ENCODE assay signal across 25 mouse cellular contexts in the genomic region with DNA sequence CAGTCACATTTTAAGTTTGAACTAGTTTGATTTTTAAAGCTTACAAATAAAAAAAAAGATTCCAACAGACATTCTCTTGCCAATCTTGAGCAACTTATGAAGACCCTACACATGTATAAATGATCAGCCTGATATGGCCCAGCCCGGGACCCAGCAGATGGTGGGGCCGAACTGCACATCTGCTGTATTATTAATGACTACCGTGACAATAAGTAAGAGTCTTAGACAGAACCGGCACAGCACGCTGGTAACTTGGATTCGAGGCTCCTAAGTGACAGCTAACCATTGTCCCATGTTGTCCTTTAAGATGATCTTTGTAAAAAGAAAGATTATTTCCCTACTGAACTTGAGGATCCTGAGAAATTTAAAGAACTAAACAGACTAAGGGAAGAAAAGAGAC. TPM values are rescaled to one million over a fixed set of nuclear protein-coding genes. Genes with fewer than 3 reads are reported as not detected.
A peak's percentile ranks its signal among the peaks of the same experiment; 100 is the strongest.
DNase-seq lines count a peak whose midpoint lies in the region; ATAC-seq and TF ChIP-seq lines count a peak whose summit lies in the region.
"Had no signal": no experiment of that assay in that cellular context is flagged by ENCODE, and none has a peak within 500 bp of the region (broad histone marks: within the 10 kb centered on the region; RNA-seq: fewer than 3 reads in every experiment).

No protein-coding gene starts in this region.

- TF ChIP-seq CTCF in G1E (IDR thresholded peaks at IDR 0.05; ENCODE audit: low read depth, low read length), result no peak
- no peak for TF ChIP-seq CTCF in liver, embryonic 14.5 days (IDR thresholded peaks at IDR 0.05; ENCODE audit: low read depth)
- TF ChIP-seq CTCF in gastrocnemius, adult 2 months (IDR thresholded peaks at IDR 0.05), result no peak

- no peak for ATAC-seq in erythroblast, adult 5-6 weeks (replicated peaks; ENCODE audit: low FRiP score, poor library complexity, severe bottlenecking)
- ATAC-seq in hindbrain, embryonic 11.5 days (ENCODE audit: low FRiP score), result no peak
- ATAC-seq in hindbrain, embryonic 12.5 days (ENCODE audit: low FRiP score), result no peak
- ATAC-seq in G1E (ENCODE audit: extremely low read depth, insufficient number of reproducible peaks, low FRiP score, poor library complexity, severe bottlenecking), result no peak
- peak; percentile 34; the same call in 1 of the 2 replicates for ATAC-seq in liver, embryonic 14.5 days (ENCODE audit: insufficient read depth)
- ATAC-seq: activated CD4-positive, CD25-positive, alpha-beta regulatory T cell, adult 4 months; forebrain, embryonic 16.5 days had no signal

- TF ChIP-seq EP300 in liver, embryonic 14.5 days (IDR thresholded peaks at IDR 0.05; ENCODE audit: low read depth), result no peak

- DNase-seq in hindbrain, embryonic 11.5 days (ENCODE audit: low spot score), result peak; percentile 18
- no peak for DNase-seq in G1E (ENCODE audit: low spot score)
- DNase-seq in liver, embryonic 14.5 days (ENCODE audit: low read depth in 3 of 3, low spot score in 3 of 3), result no peak
- DNase-seq in cerebellum, postnatal 36 days, result no peak
- no peak for DNase-seq in gastrocnemius, adult 2 months
- DNase-seq: adrenal gland, postnatal 10 days; cerebellum, adult 9-11 months; gastrocnemius, postnatal 10 days; heart, adult 2 months; kidney, adult 11 months; lung, adult 2 months; lung, postnatal 4 days; right cerebral cortex, postnatal 4 days; thymus, postnatal 14 days had no signal

- no peaks in the 10 kb centered on the region for H3K9me3 ChIP-seq in erythroblast, embryonic 14.5 days (ENCODE audit: control insufficient read depth, low read length)
- H3K9me3 ChIP-seq in hindbrain, embryonic 11.5 days (ENCODE audit: control insufficient read depth, low read length), result no peaks in the 10 kb centered on the region
- H3K9me3 ChIP-seq in hindbrain, embryonic 12.5 days (replicated peaks), result no peaks in the 10 kb centered on the region
- no peaks in the 10 kb centered on the region for H3K9me3 ChIP-seq in G1E (replicated peaks)
- H3K9me3 ChIP-seq in liver, embryonic 14.5 days (ENCODE audit: control insufficient read depth, low read length), result no peaks in the 10 kb centered on the region
- H3K9me3 ChIP-seq: embryonic facial prominence, embryonic 12.5 days had no signal

- H3K9ac ChIP-seq in hindbrain, embryonic 11.5 days (ENCODE audit: low read depth, low read length), result no peak overlapping the region
- H3K9ac ChIP-seq in hindbrain, embryonic 12.5 days, result no peak overlapping the region
- H3K9ac ChIP-seq in liver, embryonic 14.5 days (replicated peaks), result peak overlapping the region; percentile 97
- H3K9ac ChIP-seq: embryonic facial prominence, embryonic 12.5 days had no signal

- no peak overlapping the region for H3K27ac ChIP-seq in hindbrain, embryonic 11.5 days (ENCODE audit: low read depth, low read length)
- no peak overlapping the region for H3K27ac ChIP-seq in hindbrain, embryonic 12.5 days
- H3K27ac ChIP-seq in liver, embryonic 14.5 days, result peak overlapping the region; percentile 97
- no peak overlapping the region for H3K27ac ChIP-seq in gastrocnemius, adult 2 months
- H3K27ac ChIP-seq: embryonic facial prominence, embryonic 12.5 days; heart, adult 2 months had no signal

- H3K4me3 ChIP-seq in erythroblast, embryonic 14.5 days (replicated peaks), result peak overlapping the region; percentile 70
- no peak overlapping the region for H3K4me3 ChIP-seq in hindbrain, embryonic 11.5 days (ENCODE audit: low read depth, low read length)
- H3K4me3 ChIP-seq in hindbrain, embryonic 12.5 days, result no peak overlapping the region
- peak overlapping the region; percentile 75 for H3K4me3 ChIP-seq in G1E (ENCODE audit: low read depth, low read length)
- H3K4me3 ChIP-seq in liver, embryonic 14.5 days (ENCODE audit: insufficient read depth in 1 of 2, low read depth in 2 of 2, low read length in 2 of 2), result peak overlapping the region; percentile 72 to 91
- H3K4me3 ChIP-seq in gastrocnemius, adult 2 months, result no peak overlapping the region
- H3K4me3 ChIP-seq: embryonic facial prominence, embryonic 12.5 days; heart, adult 2 months; myocyte had no signal

- intact Hi-C loops in gastrocnemius, adult 2 months (cut with DNase I), result no loop called here

- no peaks in the 10 kb centered on the region for H3K27me3 ChIP-seq in erythroblast, embryonic 14.5 days (ENCODE audit: control insufficient read depth)
- H3K27me3 ChIP-seq in hindbrain, embryonic 11.5 days (ENCODE audit: control insufficient read depth, insufficient read depth, low read length), result peaks cover 2% of the 10 kb centered on the region; the same call in 1 of the 2 replicates
- no peaks in the 10 kb centered on the region for H3K27me3 ChIP-seq in hindbrain, embryonic 12.5 days
- no peaks in the 10 kb centered on the region for H3K27me3 ChIP-seq in G1E (ENCODE audit: insufficient read depth, low read length)
- no peaks in the 10 kb centered on the region for H3K27me3 ChIP-seq in liver, embryonic 14.5 days (ENCODE audit: control insufficient read depth, insufficient read depth, low read length)
- H3K27me3 ChIP-seq: embryonic facial prominence, embryonic 12.5 days had no signal

- peaks cover 49% of the 10 kb centered on the region for H3K36me3 ChIP-seq in erythroblast, embryonic 14.5 days (ENCODE audit: control insufficient read depth)
- H3K36me3 ChIP-seq in hindbrain, embryonic 11.5 days (ENCODE audit: control insufficient read depth, insufficient read depth, low read length), result no peaks in the 10 kb centered on the region
- H3K36me3 ChIP-seq in hindbrain, embryonic 12.5 days, result no peaks in the 10 kb centered on the region
- peaks cover 41% of the 10 kb centered on the region for H3K36me3 ChIP-seq in G1E (replicated peaks)
- peaks cover 45% of the 10 kb centered on the region for H3K36me3 ChIP-seq in liver, embryonic 14.5 days (replicated peaks; ENCODE audit: control insufficient read depth, insufficient read depth, low read depth)
- H3K36me3 ChIP-seq: embryonic facial prominence, embryonic 12.5 days had no signal

- H3K4me2 ChIP-seq in hindbrain, embryonic 11.5 days (replicated peaks; ENCODE audit: low read depth, low read length), result no peak overlapping the region
- no peak overlapping the region for H3K4me2 ChIP-seq in hindbrain, embryonic 12.5 days (replicated peaks)
- no peak overlapping the region; the same call in 1 of the 2 replicates for H3K4me2 ChIP-seq in liver, embryonic 14.5 days (ENCODE audit: low read depth)
- H3K4me2 ChIP-seq: embryonic facial prominence, embryonic 12.5 days had no signal

- H3K4me1 ChIP-seq in erythroblast, embryonic 14.5 days (ENCODE audit: control insufficient read depth), result peaks cover 80% of the 10 kb centered on the region
- no peaks in the 10 kb centered on the region for H3K4me1 ChIP-seq in hindbrain, embryonic 11.5 days (replicated peaks; ENCODE audit: control insufficient read depth, insufficient read depth, low read length)
- no peaks in the 10 kb centered on the region for H3K4me1 ChIP-seq in hindbrain, embryonic 12.5 days
- H3K4me1 ChIP-seq in G1E (ENCODE audit: insufficient read depth, low read depth, low read length), result peaks cover 79% of the 10 kb centered on the region
- H3K4me1 ChIP-seq in liver, embryonic 14.5 days (replicated peaks; ENCODE audit: control insufficient read depth in 2 of 2, insufficient read depth in 2 of 2, low read length in 1 of 2), result peaks cover 39 to 66% of the 10 kb centered on the region in 2 experiments
- H3K4me1 ChIP-seq: embryonic facial prominence, embryonic 12.5 days had no signal

- WGBS in hindbrain, embryonic 11.5 days, result 54% methylated on average over 6 of the region's 6 CpGs
- WGBS in hindbrain, embryonic 12.5 days, result 41% methylated on average over 6 of the region's 6 CpGs
- 17% methylated on average over 6 of the region's 6 CpGs for WGBS in liver, embryonic 14.5 days (ENCODE audit: insufficient replicate concordance)

RNA-seq across cellular contexts. Expression of gene Ermap, which starts 0.4 kb away (rescaled TPM):
- polyA plus RNA-seq in erythroblast, embryonic 14.5 days (2012), result 27.7 and 29.4 TPM in 2 replicates
- 938 and 1,091 TPM in 2 replicates for total RNA-seq in erythroblast, adult 5-6 weeks (2015; ENCODE audit: low replicate concordance)
- total RNA-seq in erythroblast, adult 5-6 weeks (2017; ENCODE audit: low replicate concordance), result 1,195 and 1,321 TPM in 2 replicates
- 9.9 and 11.1 TPM in 2 replicates for polyA plus RNA-seq in hindbrain, embryonic 11.5 days (2014; fragmentation: Nextera tagmentation; extraction: Ambion mirVana)
- 7.4 and 7.9 TPM in 2 replicates for polyA plus RNA-seq in hindbrain, embryonic 12.5 days (2016; fragmentation: Nextera tagmentation; extraction: Ambion mirVana)
- total RNA-seq in G1E (2014; fragmentation: Nextera tagmentation) (249 and 348 TPM in 2 replicates), G1E (2017) (81.1 and 96.0 TPM in 2 replicates)
- 47.4 and 62.9 TPM in 2 replicates for polyA plus RNA-seq in G1E (2012)
- 158 and 191 TPM in 2 replicates for polyA plus RNA-seq in liver, embryonic 14.5 days (2012; rRNA removed)
- polyA plus RNA-seq in liver, embryonic 14.5 days (2014; fragmentation: Nextera tagmentation; extraction: Ambion mirVana), result 300 and 349 TPM in 2 replicates
- total RNA-seq in gastrocnemius, adult 2 months (2021), result not detected

RNA-seq across cellular contexts. Expression of gene Svbp, which starts 5.7 kb away (rescaled TPM):
- polyA plus RNA-seq in erythroblast, embryonic 14.5 days (2012), result 49.7 and 52.4 TPM in 2 replicates
- 21.7 and 32.1 TPM in 2 replicates for total RNA-seq in erythroblast, adult 5-6 weeks (2015; ENCODE audit: low replicate concordance)
- total RNA-seq in erythroblast, adult 5-6 weeks (2017; ENCODE audit: low replicate concordance), result 36.0 and 124 TPM in 2 replicates
- 177 and 201 TPM in 2 replicates for polyA plus RNA-seq in hindbrain, embryonic 11.5 days (2014; fragmentation: Nextera tagmentation; extraction: Ambion mirVana)
- 193 and 195 TPM in 2 replicates for polyA plus RNA-seq in hindbrain, embryonic 12.5 days (2016; fragmentation: Nextera tagmentation; extraction: Ambion mirVana)
- total RNA-seq in G1E (2014; fragmentation: Nextera tagmentation) (47.3 and 63.2 TPM in 2 replicates), G1E (2017) (119 and 190 TPM in 2 replicates)
- polyA plus RNA-seq in G1E (2012), result 515 and 560 TPM in 2 replicates
- 38.5 and 51.2 TPM in 2 replicates for polyA plus RNA-seq in liver, embryonic 14.5 days (2012; rRNA removed)
- polyA plus RNA-seq in liver, embryonic 14.5 days (2014; fragmentation: Nextera tagmentation; extraction: Ambion mirVana), result 116 and 123 TPM in 2 replicates
- 10 to 100 TPM in 1 of 2 experiments, 1 to 10 TPM in 1; 9.7 to 11.9 TPM for total RNA-seq in gastrocnemius, adult 2 months (2021)

RNA-seq across cellular contexts. Expression of gene Zfp691, which starts 15.4 kb away (rescaled TPM):
- polyA plus RNA-seq in erythroblast, embryonic 14.5 days (2012), result 1.8 and 2.0 TPM in 2 replicates
- 2.3 and 4.2 TPM in 2 replicates for total RNA-seq in erythroblast, adult 5-6 weeks (2015; ENCODE audit: low replicate concordance)
- total RNA-seq in erythroblast, adult 5-6 weeks (2017; ENCODE audit: low replicate concordance), result 3.1 and 4.0 TPM in 2 replicates
- polyA plus RNA-seq in hindbrain, embryonic 11.5 days (2014; fragmentation: Nextera tagmentation; extraction: Ambion mirVana), result 7.4 and 8.3 TPM in 2 replicates
- 7.3 and 9.7 TPM in 2 replicates for polyA plus RNA-seq in hindbrain, embryonic 12.5 days (2016; fragmentation: Nextera tagmentation; extraction: Ambion mirVana)
- total RNA-seq in G1E (2014; fragmentation: Nextera tagmentation) (29.7 and 50.3 TPM in 2 replicates), G1E (2017) (6.7 and 7.7 TPM in 2 replicates)
- 14.4 and 17.2 TPM in 2 replicates for polyA plus RNA-seq in G1E (2012)
- polyA plus RNA-seq in liver, embryonic 14.5 days (2012; rRNA removed), result 2.6 and 3.3 TPM in 2 replicates
- polyA plus RNA-seq in liver, embryonic 14.5 days (2014; fragmentation: Nextera tagmentation; extraction: Ambion mirVana), result 1.5 and 2.3 TPM in 2 replicates
- 10 to 100 TPM; 16.8 to 26.4 TPM for total RNA-seq in gastrocnemius, adult 2 months (2021)

RNA-seq across cellular contexts. Expression of gene Tmem269, which starts 28.6 kb away (rescaled TPM):
- polyA plus RNA-seq in erythroblast, embryonic 14.5 days (2012), result not detected in 2 replicates
- not detected in 2 replicates for total RNA-seq in erythroblast, adult 5-6 weeks (2015; ENCODE audit: low replicate concordance)
- total RNA-seq in erythroblast, adult 5-6 weeks (2017; ENCODE audit: low replicate concordance), result not detected in 2 replicates
- not detected in 2 replicates for polyA plus RNA-seq in hindbrain, embryonic 11.5 days (2014; fragmentation: Nextera tagmentation; extraction: Ambion mirVana)
- polyA plus RNA-seq in hindbrain, embryonic 12.5 days (2016; fragmentation: Nextera tagmentation; extraction: Ambion mirVana), result 0.28 TPM in 1 of 2 replicates, not detected in the other
- not detected in 2 replicates for total RNA-seq in G1E (2014; fragmentation: Nextera tagmentation)
- total RNA-seq in G1E (2017), result not detected in 2 replicates
- not detected in 2 replicates for polyA plus RNA-seq in G1E (2012)
- 0.05 TPM in 1 of 2 replicates, not detected in the other for polyA plus RNA-seq in liver, embryonic 14.5 days (2012; rRNA removed)
- not detected in 2 replicates for polyA plus RNA-seq in liver, embryonic 14.5 days (2014; fragmentation: Nextera tagmentation; extraction: Ambion mirVana)
- total RNA-seq in gastrocnemius, adult 2 months (2021), result not detected
- total RNA-seq: gastrocnemius, postnatal 10 days; heart, adult 2 months; heart, postnatal 25 days; layer of hippocampus, postnatal 10 days had no signal
- polyA plus RNA-seq: embryonic facial prominence, embryonic 12.5 days; kidney, embryonic 16.5 days; limb, embryonic 11.5 days had no signal

RNA-seq across cellular contexts. Expression of gene AU022252, which starts 43.1 kb away (rescaled TPM):
- polyA plus RNA-seq in erythroblast, embryonic 14.5 days (2012), result 1.0 and 1.4 TPM in 2 replicates
- total RNA-seq in erythroblast, adult 5-6 weeks (2015; ENCODE audit: low replicate concordance), result 0.84 and 0.96 TPM in 2 replicates
- 1.3 and 1.4 TPM in 2 replicates for total RNA-seq in erythroblast, adult 5-6 weeks (2017; ENCODE audit: low replicate concordance)
- 31.1 and 37.0 TPM in 2 replicates for polyA plus RNA-seq in hindbrain, embryonic 11.5 days (2014; fragmentation: Nextera tagmentation; extraction: Ambion mirVana)
- 36.3 and 38.7 TPM in 2 replicates for polyA plus RNA-seq in hindbrain, embryonic 12.5 days (2016; fragmentation: Nextera tagmentation; extraction: Ambion mirVana)
- total RNA-seq in G1E (2014; fragmentation: Nextera tagmentation) (16.2 and 25.9 TPM in 2 replicates), G1E (2017) (13.8 and 14.0 TPM in 2 replicates)
- 10.1 and 15.2 TPM in 2 replicates for polyA plus RNA-seq in G1E (2012)
- 2.2 and 3.1 TPM in 2 replicates for polyA plus RNA-seq in liver, embryonic 14.5 days (2012; rRNA removed)
- polyA plus RNA-seq in liver, embryonic 14.5 days (2014; fragmentation: Nextera tagmentation; extraction: Ambion mirVana), result 12.7 and 12.8 TPM in 2 replicates
- total RNA-seq in gastrocnemius, adult 2 months (2021), result 10 to 100 TPM; 27.8 to 29.7 TPM

Comparison
In these comparisons a context has a peak if more than half of its experiments do, and no peak if none do; other contexts are left out.
1. H3K4me3 ChIP-seq: peak in erythroblast, embryonic 14.5 days (single experiment), G1E (single experiment) and liver, embryonic 14.5 days (2 of 2); none in hindbrain, embryonic 11.5 days (single experiment), hindbrain, embryonic 12.5 days (single experiment) and gastrocnemius, adult 2 months (single experiment).